In the genomic region with DNA sequence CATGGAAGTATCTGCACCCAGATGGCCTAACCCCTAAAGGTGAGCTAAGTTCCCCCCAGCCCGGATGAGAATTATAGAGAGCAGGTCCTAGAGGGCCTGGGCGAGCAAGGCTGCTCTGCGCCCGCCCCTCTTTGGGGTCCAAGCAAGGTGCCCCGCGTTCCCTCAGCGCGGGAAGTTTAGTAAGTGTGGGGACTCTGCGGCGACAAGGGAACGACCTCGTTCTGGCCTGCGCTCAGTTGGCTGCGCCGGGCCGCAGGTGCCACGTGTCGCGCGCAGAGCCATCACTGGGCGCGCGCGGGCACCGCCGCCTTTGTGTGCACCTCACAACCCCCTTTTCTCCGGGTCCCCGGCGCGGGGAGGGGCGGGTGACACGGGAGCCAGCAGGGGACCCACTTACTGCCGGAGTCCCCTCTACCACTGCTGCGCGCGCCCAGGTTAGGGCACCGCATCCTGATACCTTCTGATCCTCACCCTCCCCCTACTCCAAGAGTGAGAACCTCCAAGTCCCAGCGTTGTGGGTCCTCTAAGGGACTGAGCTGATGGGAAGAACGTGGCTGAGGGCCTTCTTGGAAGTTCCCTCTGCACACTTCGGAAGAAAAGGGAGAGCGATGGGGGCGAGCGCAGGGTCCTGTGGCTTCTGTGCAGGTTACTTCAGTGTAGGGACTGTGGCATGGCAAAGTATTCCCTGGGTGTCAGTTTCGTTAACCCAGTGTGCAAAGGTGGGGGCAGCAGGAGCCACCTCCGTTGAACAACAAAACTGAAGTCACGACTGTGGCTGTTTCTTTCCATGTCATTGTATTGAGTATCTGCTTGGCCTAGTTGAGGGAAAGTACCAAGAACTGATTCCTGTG, we compare ENCODE assay signal across 8 mouse cellular contexts. TPM values are rescaled to one million over a fixed set of nuclear protein-coding genes. Genes with fewer than 3 reads are reported as not detected.
DNase-seq lines count a peak whose midpoint lies in the region; ATAC-seq lines count a peak whose summit lies in the region.

No protein-coding gene starts in this region.

- ATAC-seq in liver, embryonic 13.5 days (ENCODE audit: low read depth) = no peak

- H3K9ac ChIP-seq in liver, embryonic 13.5 days = no peak overlapping the region

- peak; percentile 23 to 33 for DNase-seq in cerebellum, postnatal 14 days
- no peak for DNase-seq in cerebellum, adult 8-10 months
- DNase-seq in thymus, postnatal 4 days = peak; percentile 37
- DNase-seq in thymus, postnatal 36 days = no peak
- no peak for DNase-seq in liver, embryonic 13.5 days
- DNase-seq in layer of hippocampus, adult 8-10 months (ENCODE audit: low spot score in 2 of 2) = no peak
- DNase-seq in left cerebral cortex, postnatal 36 days (ENCODE audit: low spot score in 2 of 2) = no peak
- DNase-seq in gastrocnemius, adult 18-20 months (ENCODE audit: low spot score) = no peak

- no peaks in the 10 kb centered on the region for H3K9me3 ChIP-seq in liver, embryonic 13.5 days (replicated peaks)

- peak overlapping the region; percentile 51 for H3K4me2 ChIP-seq in liver, embryonic 13.5 days

- intact Hi-C loops in left cerebral cortex, postnatal 36 days (cut with DNase I) = no loop called here

- peaks cover 19% of the 10 kb centered on the region for H3K27me3 ChIP-seq in liver, embryonic 13.5 days

- no peaks in the 10 kb centered on the region; the same call in 1 of the 2 replicates for H3K4me1 ChIP-seq in liver, embryonic 13.5 days (replicated peaks)

- H3K27ac ChIP-seq in liver, embryonic 13.5 days = no peak overlapping the region

- H3K4me3 ChIP-seq in liver, embryonic 13.5 days (replicated peaks) = peak overlapping the region; percentile 30

- 25% methylated on average over 46 of the region's 46 CpGs for WGBS in liver, embryonic 13.5 days (ENCODE audit: insufficient replicate concordance)

- no peaks in the 10 kb centered on the region for H3K36me3 ChIP-seq in liver, embryonic 13.5 days

RNA-seq across cellular contexts. Expression of a gene that starts 0.7 kb away (rescaled TPM):
- 26.6 and 31.7 TPM in 2 replicates for polyA plus RNA-seq in liver, embryonic 13.5 days (2015; fragmentation: Nextera tagmentation; extraction: Ambion mirVana)
- 10 to 100 TPM; 22.2 to 28.7 (median 28.1) TPM for total RNA-seq in layer of hippocampus, adult 8-10 months (2022)
- 10 to 100 TPM; 16.8 to 20.2 TPM for total RNA-seq in left cerebral cortex, postnatal 36 days (2021)
- 1 to 10 TPM in 1 of 2 experiments, under 1 TPM in 1; 0.88 to 1.1 TPM for total RNA-seq in gastrocnemius, adult 18-20 months (2021)

RNA-seq across cellular contexts. Expression of a gene that starts 55.9 kb away (rescaled TPM):
- polyA plus RNA-seq in liver, embryonic 13.5 days (2015; fragmentation: Nextera tagmentation; extraction: Ambion mirVana) = 26.0 and 28.3 TPM in 2 replicates
- 1 to 10 TPM; 6.7 to 9.4 (median 7.5) TPM for total RNA-seq in layer of hippocampus, adult 8-10 months (2022)
- 1 to 10 TPM; 7.3 to 8.5 TPM for total RNA-seq in left cerebral cortex, postnatal 36 days (2021)
- total RNA-seq in gastrocnemius, adult 18-20 months (2021) = 1 to 10 TPM; 5.2 to 5.7 TPM

Comparison
In these comparisons a context has a peak if more than half of its experiments do, and no peak if none do; other contexts are left out.
1. DNase-seq: peak in cerebellum, postnatal 14 days (2 of 2) and thymus, postnatal 4 days (single experiment); none in cerebellum, adult 8-10 months (single experiment), thymus, postnatal 36 days (0 of 2), liver, embryonic 13.5 days (single experiment), layer of hippocampus, adult 8-10 months (0 of 2), left cerebral cortex, postnatal 36 days (0 of 2) and gastrocnemius, adult 18-20 months (single experiment).
2. RNA of a gene that starts 0.7 kb away (total RNA-seq): 22.2 to 28.7 TPM in layer of hippocampus, adult 8-10 months and 16.8 to 20.2 TPM in left cerebral cortex, postnatal 36 days; 0.88 to 1.1 TPM in gastrocnemius, adult 18-20 months; every median in the first group is over 4 times any median in the second.